Mouse (Mus musculus): ENCODE results near the gene Napa.

DNA sequence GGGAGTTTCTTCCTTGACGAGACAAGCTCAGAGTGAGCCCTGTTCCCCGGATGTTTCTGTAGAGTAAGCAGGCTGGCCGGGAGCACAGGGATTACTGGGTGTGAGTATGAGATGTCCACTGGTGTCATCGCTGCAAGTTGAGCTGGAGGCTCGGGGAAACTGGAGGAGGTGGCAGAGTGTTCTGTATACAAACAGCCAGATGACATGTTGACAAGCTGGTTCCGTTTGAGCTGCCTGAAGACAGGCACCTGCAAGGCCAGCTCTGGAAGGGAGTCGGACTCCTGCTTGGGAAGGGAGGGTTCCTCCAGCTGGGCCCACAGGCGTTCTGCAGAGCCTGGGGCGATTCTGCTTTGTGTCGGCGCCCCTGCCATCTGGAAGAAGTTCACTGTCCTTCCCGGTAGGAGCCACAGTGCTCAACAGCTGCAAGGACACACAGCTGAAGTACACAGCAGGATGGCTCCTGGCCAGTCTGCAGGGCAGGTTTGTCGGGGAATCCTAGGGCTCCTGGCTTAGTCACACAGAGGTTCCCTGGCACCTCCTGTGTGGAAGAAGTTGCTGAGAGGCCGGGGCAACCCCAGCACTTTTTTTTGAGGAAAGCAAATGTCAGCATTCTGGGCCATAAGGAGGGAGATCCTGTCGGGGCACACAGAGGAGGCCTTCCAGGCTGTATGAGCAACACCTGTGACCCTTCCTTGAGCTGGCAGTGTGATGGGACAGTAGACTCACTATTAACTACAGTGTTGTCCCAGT lies 3.6 kb downstream of the Napa start:
- TF ChIP-seq CTCF (IDR thresholded peaks at IDR 0.05) (no peak), EP300 (IDR thresholded peaks at IDR 0.05) (no peak)
